In genomic region chr19:53420924-53421582, GRCm38 (mm10) we compare ENCODE assay signal across 8 mouse cellular contexts. TPM values are rescaled to one million over a fixed set of nuclear protein-coding genes. Genes with fewer than 3 reads are reported as not detected.
DNase-seq lines count a peak whose midpoint lies in the region; ATAC-seq and TF ChIP-seq lines count a peak whose summit lies in the region.

No protein-coding gene starts in this region.

- no peaks in the 10 kb centered on the region for H3K36me3 ChIP-seq in embryonic facial prominence, embryonic 15.5 days
- H3K36me3 ChIP-seq in heart, embryonic 13.5 days: no peaks in the 10 kb centered on the region
- H3K36me3 ChIP-seq in kidney, embryonic 15.5 days: no peaks in the 10 kb centered on the region
- H3K36me3 ChIP-seq in liver, embryonic 13.5 days: no peaks in the 10 kb centered on the region
- no peaks in the 10 kb centered on the region for H3K36me3 ChIP-seq in myocyte (ENCODE audit: control insufficient read depth, insufficient read depth)

- H3K79me2 ChIP-seq in myocyte (ENCODE audit: control insufficient read depth, insufficient read depth): no peaks in the 10 kb centered on the region

- WGBS in bone marrow, adult 2 months: 12% methylated on average over 19 of the region's 19 CpGs
- WGBS in embryonic facial prominence, embryonic 15.5 days: under 1% methylated on average over 19 of the region's 19 CpGs
- WGBS in heart, embryonic 13.5 days: 2% methylated on average over 19 of the region's 19 CpGs
- 1% methylated on average over 19 of the region's 19 CpGs for WGBS in kidney, embryonic 15.5 days
- WGBS in liver, embryonic 13.5 days (ENCODE audit: insufficient replicate concordance): 1% methylated on average over 19 of the region's 19 CpGs

- peak overlapping the region; percentile 87 for H3K4me2 ChIP-seq in embryonic facial prominence, embryonic 15.5 days (replicated peaks)
- H3K4me2 ChIP-seq in heart, embryonic 13.5 days: peak overlapping the region; percentile 87
- peak overlapping the region; percentile 81 for H3K4me2 ChIP-seq in kidney, embryonic 15.5 days
- H3K4me2 ChIP-seq in liver, embryonic 13.5 days: peak overlapping the region; percentile 71
- peak overlapping the region; percentile 96 for H3K4me2 ChIP-seq in myocyte (ENCODE audit: low read depth)

- H3K27ac ChIP-seq in bone marrow, adult 2 months (ENCODE audit: control insufficient read depth, insufficient read depth, low read depth, low read length, poor library complexity): peak overlapping the region; percentile 69
- H3K27ac ChIP-seq in embryonic facial prominence, embryonic 15.5 days (replicated peaks): peak overlapping the region; percentile 71
- peak overlapping the region; percentile 89 for H3K27ac ChIP-seq in heart, embryonic 13.5 days (replicated peaks)
- peak overlapping the region; percentile 94 for H3K27ac ChIP-seq in kidney, embryonic 15.5 days
- peak overlapping the region; percentile 70 for H3K27ac ChIP-seq in liver, embryonic 13.5 days

- H3K4me1 ChIP-seq in bone marrow, adult 2 months (ENCODE audit: control insufficient read depth, insufficient read depth, low read length): peaks cover 7% of the 10 kb centered on the region; the same call in 1 of the 2 replicates
- H3K4me1 ChIP-seq in embryonic facial prominence, embryonic 15.5 days: peaks cover 10% of the 10 kb centered on the region; the same call in 1 of the 2 replicates
- H3K4me1 ChIP-seq in heart, embryonic 13.5 days: peaks cover 34% of the 10 kb centered on the region
- peaks cover 41% of the 10 kb centered on the region for H3K4me1 ChIP-seq in kidney, embryonic 15.5 days
- peaks cover 28% of the 10 kb centered on the region for H3K4me1 ChIP-seq in liver, embryonic 13.5 days (replicated peaks)

- H3K4me3 ChIP-seq in bone marrow, adult 2 months (replicated peaks; ENCODE audit: control insufficient read depth, low read depth, low read length): peak overlapping the region; percentile 52
- peak overlapping the region; percentile 45 for H3K4me3 ChIP-seq in embryonic facial prominence, embryonic 15.5 days (replicated peaks)
- peak overlapping the region; percentile 57 for H3K4me3 ChIP-seq in heart, embryonic 13.5 days
- peak overlapping the region; percentile 43 for H3K4me3 ChIP-seq in kidney, embryonic 15.5 days (replicated peaks)
- peak overlapping the region; percentile 52 for H3K4me3 ChIP-seq in liver, embryonic 13.5 days (replicated peaks)
- H3K4me3 ChIP-seq in myocyte: peak overlapping the region; percentile 16

- no peaks in the 10 kb centered on the region for H3K9me3 ChIP-seq in embryonic facial prominence, embryonic 15.5 days (replicated peaks)
- no peaks in the 10 kb centered on the region for H3K9me3 ChIP-seq in heart, embryonic 13.5 days
- no peaks in the 10 kb centered on the region for H3K9me3 ChIP-seq in kidney, embryonic 15.5 days (replicated peaks)
- no peaks in the 10 kb centered on the region for H3K9me3 ChIP-seq in liver, embryonic 13.5 days (replicated peaks)

- peak overlapping the region; percentile 16; the same call in 1 of the 2 replicates for H3K9ac ChIP-seq in embryonic facial prominence, embryonic 15.5 days
- peak overlapping the region; percentile 79 for H3K9ac ChIP-seq in heart, embryonic 13.5 days
- H3K9ac ChIP-seq in kidney, embryonic 15.5 days: peak overlapping the region; percentile 31
- H3K9ac ChIP-seq in liver, embryonic 13.5 days: peak overlapping the region; percentile 50

- no peak overlapping the region for H3ac ChIP-seq in myocyte (ENCODE audit: control insufficient read depth, insufficient read length)

- ATAC-seq in embryonic facial prominence, embryonic 15.5 days (ENCODE audit: insufficient number of reproducible peaks, low FRiP score, low TSS enrichment, low read depth): peak; percentile 87
- peak; percentile 79; the same call in 1 of the 2 replicates for ATAC-seq in heart, embryonic 13.5 days (ENCODE audit: extremely low read depth, insufficient number of reproducible peaks, low FRiP score, low TSS enrichment)
- ATAC-seq in kidney, embryonic 15.5 days (replicated peaks; ENCODE audit: low FRiP score): peak; percentile 94
- peak; percentile 90 for ATAC-seq in liver, embryonic 13.5 days (ENCODE audit: low read depth)

- H3K27me3 ChIP-seq in embryonic facial prominence, embryonic 15.5 days: 0 out of 2 replicates have a peak, but pooled peaks cover 3% of the 10 kb centered on the region
- H3K27me3 ChIP-seq in heart, embryonic 13.5 days (replicated peaks): no peaks in the 10 kb centered on the region
- H3K27me3 ChIP-seq in kidney, embryonic 15.5 days: peaks cover 7% of the 10 kb centered on the region; the same call in 1 of the 2 replicates
- H3K27me3 ChIP-seq in liver, embryonic 13.5 days: peaks cover 28% of the 10 kb centered on the region
- H3K27me3 ChIP-seq in myocyte (ENCODE audit: control insufficient read depth, insufficient read depth, insufficient read length): no peaks in the 10 kb centered on the region

- no peak for TF ChIP-seq CTCF in bone marrow, adult 2 months (IDR thresholded peaks at IDR 0.05; ENCODE audit: control insufficient read depth, insufficient read depth, low read length)

- TF ChIP-seq POLR2A in bone marrow, adult 2 months (IDR thresholded peaks at IDR 0.05; ENCODE audit: borderline replicate concordance, control insufficient read depth, low read depth, low read length): no peak
- TF ChIP-seq POLR2A in myocyte (IDR thresholded peaks at IDR 0.05; ENCODE audit: insufficient read length, low read depth): peak; percentile 27

- DNase-seq in CD4-positive helper T cell, adult 2 months (ENCODE audit: low read depth, low spot score): peak; percentile 90
- peak; percentile 69 for DNase-seq in liver, embryonic 13.5 days
- peak; percentile 67 to 76 for DNase-seq in spleen, postnatal 4 days (ENCODE audit: low spot score in 2 of 2)

TF ChIP-seq in myocyte, 11 proteins besides CTCF, POLR2A, EP300 and RAD21:
- TF ChIP-seq E2F4 (IDR thresholded peaks at IDR 0.05; ENCODE audit: insufficient read depth) (no peak), TCF12 (IDR thresholded peaks at IDR 0.05; ENCODE audit: insufficient read depth, poor library complexity, severe bottlenecking) (no peak)

RNA-seq across cellular contexts. Expression of gene Smndc1, which starts 30.7 kb away (rescaled TPM):
- 28.2 and 41.2 TPM in 2 replicates for polyA plus RNA-seq in bone marrow, adult 2 months (2011; ENCODE audit: insufficient read depth, insufficient read length, low replicate concordance, missing spikeins)
- 34.7 and 41.6 TPM in 2 replicates for polyA plus RNA-seq in embryonic facial prominence, embryonic 15.5 days (2015; fragmentation: Nextera tagmentation; extraction: Ambion mirVana)
- polyA plus RNA-seq in heart, embryonic 13.5 days (2015; fragmentation: Nextera tagmentation; extraction: Ambion mirVana): 27.8 and 28.8 TPM in 2 replicates
- polyA plus RNA-seq in kidney, embryonic 15.5 days (2015; fragmentation: Nextera tagmentation; extraction: Ambion mirVana): 40.6 and 45.1 TPM in 2 replicates
- 28.0 and 31.0 TPM in 2 replicates for polyA plus RNA-seq in liver, embryonic 13.5 days (2015; fragmentation: Nextera tagmentation; extraction: Ambion mirVana)
- polyA plus RNA-seq in myocyte (2012; fragmentation: generic; extraction: Trizol): 30.8 TPM

RNA-seq across cellular contexts. Expression of gene Gm10197, which starts 49.5 kb away (rescaled TPM):
- not detected in 2 replicates for polyA plus RNA-seq in bone marrow, adult 2 months (2011; ENCODE audit: insufficient read depth, insufficient read length, low replicate concordance, missing spikeins)
- polyA plus RNA-seq in embryonic facial prominence, embryonic 15.5 days (2015; fragmentation: Nextera tagmentation; extraction: Ambion mirVana): not detected in 2 replicates
- not detected in 2 replicates for polyA plus RNA-seq in heart, embryonic 13.5 days (2015; fragmentation: Nextera tagmentation; extraction: Ambion mirVana)
- polyA plus RNA-seq in kidney, embryonic 15.5 days (2015; fragmentation: Nextera tagmentation; extraction: Ambion mirVana): not detected in 2 replicates
- polyA plus RNA-seq in liver, embryonic 13.5 days (2015; fragmentation: Nextera tagmentation; extraction: Ambion mirVana): not detected in 2 replicates
- polyA plus RNA-seq in myocyte (2012; fragmentation: generic; extraction: Trizol): not detected

Comparison
In these comparisons a context has a peak if more than half of its experiments do, and no peak if none do; other contexts are left out.
1. Peak in every context shown above with its lines: DNase-seq, ATAC-seq, H3K4me3 ChIP-seq and H3K27ac ChIP-seq.
2. H3K9ac ChIP-seq: peak in every context shown above with its lines; median percentile 79 in heart, embryonic 13.5 days; 50 in liver, embryonic 13.5 days; 31 in kidney, embryonic 15.5 days; 16 in embryonic facial prominence, embryonic 15.5 days.